9 mouse cellular contexts compared by ENCODE assay signal in genomic region chr9:101262815-101263214, GRCm38 (mm10).
"Had no signal": no experiment of that assay in that cellular context is flagged by ENCODE, and none has a peak within 500 bp of the region (broad histone marks: within the 10 kb centered on the region; RNA-seq: fewer than 3 reads in every experiment).

No protein-coding gene starts in this region.

- H3K27ac ChIP-seq: left cerebral cortex, adult 2 months; limb, embryonic 10.5 days; liver, embryonic 15.5 days; midbrain, embryonic 13.5 days; stomach, embryonic 15.5 days had no signal

- ATAC-seq: midbrain, embryonic 13.5 days had no signal

- H3K36me3 ChIP-seq: limb, embryonic 10.5 days; liver, embryonic 15.5 days; midbrain, embryonic 13.5 days; stomach, embryonic 15.5 days had no signal

- H3K9me3 ChIP-seq: limb, embryonic 10.5 days; liver, embryonic 15.5 days; stomach, embryonic 15.5 days had no signal

- H3K4me3 ChIP-seq: left cerebral cortex, adult 2 months; limb, embryonic 10.5 days; liver, embryonic 15.5 days; midbrain, embryonic 13.5 days; stomach, embryonic 15.5 days had no signal

- DNase-seq: right cerebral cortex, postnatal 14 days; thymus, postnatal 4 days had no signal

- H3K27me3 ChIP-seq: liver, embryonic 15.5 days; midbrain, embryonic 13.5 days; stomach, embryonic 15.5 days had no signal

- H3K9ac ChIP-seq: liver, embryonic 15.5 days; lung, embryonic 14.5 days; midbrain, embryonic 13.5 days; stomach, embryonic 15.5 days had no signal

- H3K4me1 ChIP-seq: liver, embryonic 15.5 days; stomach, embryonic 15.5 days had no signal

- H3K4me2 ChIP-seq: liver, embryonic 11.5 days; liver, embryonic 15.5 days; midbrain, embryonic 13.5 days; stomach, embryonic 15.5 days had no signal
